Mouse (Mus musculus) cerebellum, postnatal 4 days (tissue): ENCODE results near the gene a.
"Not testable (repeated sequence)": the region's sequence is repeated elsewhere in the genome, so short reads cannot be mapped to it uniquely, and the experiment has no call there.

Experiments used
- DNase-seq, 2 experiments: peaks; one replicate each; pipeline ENCODE4 v3.0.0; 2022; ENCODE audit warnings: low spot score in 2 of 2, mixed read lengths in 1 of 2

a gene

DNA sequence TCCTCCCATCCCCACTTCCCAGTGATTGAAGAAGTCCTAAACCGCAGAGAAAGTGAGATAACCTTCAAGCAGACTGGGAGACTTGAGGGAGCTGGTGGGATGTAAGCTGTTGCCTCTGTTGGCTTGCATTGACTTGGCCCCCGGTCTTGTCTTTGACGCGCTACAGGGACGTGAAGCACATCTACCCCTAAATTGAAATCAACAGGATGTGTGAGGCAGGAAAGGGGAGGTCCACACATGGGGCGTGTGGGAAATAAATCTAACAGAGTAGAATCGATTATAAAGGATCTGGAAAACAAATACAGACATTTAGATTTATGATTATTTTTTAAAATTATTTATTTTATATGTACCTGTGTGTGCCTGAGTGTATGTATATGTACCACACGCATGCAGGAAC, 200.2 kb downstream of the a start:
- DNase-seq = no peak

DNA sequence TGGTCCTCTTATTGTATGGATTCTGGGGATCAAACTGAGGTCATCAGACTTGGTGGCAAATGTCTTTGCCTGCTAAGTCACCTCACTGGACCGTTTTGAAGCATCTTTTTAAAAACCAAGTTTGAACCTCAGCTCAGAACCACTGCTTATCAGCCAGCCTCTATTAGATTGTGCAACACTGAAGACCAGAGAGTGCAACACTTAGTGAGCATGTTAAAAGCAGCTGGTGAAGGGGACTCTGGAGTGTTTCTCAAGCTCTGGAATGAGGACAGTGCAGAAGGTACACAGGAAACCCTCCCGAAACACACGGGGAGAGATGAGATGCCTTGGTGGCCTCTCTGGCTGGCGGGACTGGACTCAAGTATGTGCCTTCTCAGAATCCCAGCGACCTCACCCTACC, 200.9 kb downstream of the a start:
- no peak for DNase-seq

DNA sequence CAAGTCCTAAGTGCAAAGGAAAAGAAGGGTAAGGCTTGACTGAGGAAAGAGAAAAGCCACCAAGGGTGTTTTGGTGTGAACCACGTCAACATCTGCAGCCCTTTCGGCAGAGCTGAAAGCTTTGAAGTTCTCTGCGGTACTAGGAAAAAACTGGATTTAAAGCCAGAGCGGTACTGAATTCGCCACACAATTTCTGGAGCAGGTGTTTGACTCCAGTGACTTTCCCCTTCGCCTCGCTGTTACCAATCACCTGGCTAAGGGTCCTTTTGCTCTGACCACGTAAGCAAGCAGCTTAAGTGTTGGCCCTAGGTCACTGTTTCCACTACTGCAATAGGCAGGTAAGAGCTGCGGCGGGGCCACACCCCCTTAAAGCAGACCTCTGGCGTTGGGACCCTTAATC, 214.3 kb downstream of the a start:
- no peak for DNase-seq

DNA sequence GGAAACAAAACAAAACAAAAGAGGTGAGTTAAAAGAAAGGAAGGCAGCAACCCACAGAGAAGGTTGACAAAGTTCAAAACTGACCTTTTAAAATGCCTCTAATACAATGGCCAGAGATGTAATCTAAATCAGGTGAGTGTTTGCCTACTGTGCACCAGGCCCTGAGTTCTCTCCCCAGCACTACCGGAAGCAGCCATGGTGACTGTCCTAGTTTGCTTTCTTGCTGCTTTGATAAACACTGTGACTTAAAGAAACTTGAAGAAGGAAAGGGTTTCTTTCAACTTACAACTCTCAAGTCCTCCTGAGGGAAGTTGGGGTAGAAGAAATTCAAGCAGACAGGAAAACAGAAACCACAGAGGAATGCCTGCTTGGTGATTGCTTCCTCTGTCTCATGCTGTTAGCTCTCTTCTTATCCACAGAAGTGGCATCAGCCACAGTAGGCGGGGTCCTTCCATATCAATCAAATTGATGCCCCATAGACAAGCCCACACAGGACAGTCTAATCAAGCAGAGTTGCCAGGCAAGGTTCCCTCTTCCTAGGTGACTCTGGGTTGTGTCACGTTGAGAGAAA, 220.0 kb downstream of the a start:
- DNase-seq = no peak

DNA sequence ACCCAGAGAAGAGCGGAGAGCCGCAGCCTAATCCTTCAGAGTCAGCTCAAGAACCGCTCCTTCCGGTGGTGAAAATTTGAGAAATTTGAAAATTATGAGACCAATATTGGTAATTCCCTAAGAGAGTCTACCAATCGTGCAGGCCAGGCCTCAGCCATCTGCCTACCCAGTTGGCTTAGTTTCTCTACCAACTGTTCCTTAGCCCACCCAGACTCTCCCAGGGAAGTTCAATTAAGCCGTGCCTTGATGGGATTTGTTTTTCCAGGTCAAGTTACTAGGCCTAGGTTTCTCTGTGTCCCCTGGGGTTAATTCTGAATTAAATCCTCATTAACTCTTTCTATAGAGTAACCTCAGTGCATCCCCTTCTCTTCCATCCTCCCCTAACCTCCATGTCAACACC, 221.8 kb downstream of the a start:
- DNase-seq = no peak

DNA sequence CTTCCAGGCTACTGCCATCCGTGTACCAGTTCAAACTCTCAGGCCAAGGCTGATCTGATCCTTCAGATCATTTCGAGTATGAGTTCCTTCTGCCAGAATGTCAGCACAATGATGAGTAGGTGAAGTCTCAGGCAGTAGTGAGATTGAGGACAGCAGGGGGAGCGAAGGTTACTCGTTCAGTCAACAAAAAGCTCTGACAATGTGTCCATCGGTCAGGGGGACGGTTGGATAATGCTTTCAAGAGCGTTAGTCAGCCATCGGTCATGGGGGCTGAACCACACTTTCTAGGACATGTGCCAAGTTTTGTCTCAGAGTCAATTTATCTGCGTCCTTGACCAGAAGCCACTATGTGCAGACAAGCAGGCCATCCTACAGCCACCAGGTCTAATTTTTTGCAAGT, 225.5 kb downstream of the a start:
- DNase-seq = not testable (repeated sequence)

DNA sequence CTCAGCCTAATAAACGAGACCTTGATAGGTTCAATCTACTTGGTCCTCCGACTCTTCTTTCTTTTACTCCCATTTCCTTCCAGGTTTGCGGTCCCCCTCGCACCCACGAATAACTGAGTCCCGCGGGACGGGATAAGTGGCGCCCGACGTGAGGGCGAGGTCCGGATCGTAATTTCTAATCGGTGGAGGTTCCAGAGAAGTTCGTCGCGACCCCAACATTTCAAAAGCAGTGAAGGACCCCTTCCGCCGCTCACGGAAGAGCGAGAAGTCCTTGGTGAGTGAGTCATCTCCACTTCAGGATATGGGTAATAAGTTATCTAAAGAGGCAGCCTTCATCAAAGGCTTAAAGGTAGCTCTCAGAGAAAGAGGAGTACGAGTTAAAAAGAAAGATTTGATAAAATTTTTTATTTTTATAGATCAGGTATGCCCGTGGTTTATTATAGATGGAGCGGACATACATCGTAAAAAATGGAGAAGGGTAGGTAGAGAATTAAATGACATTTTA, 227.1 kb downstream of the a start, which contains the start of gene Gm14226:
Gene Gm14226, plus strand, starts transcription at position 16 of the 505 bp plus-strand sequence.
- DNase-seq = not testable (repeated sequence)

DNA sequence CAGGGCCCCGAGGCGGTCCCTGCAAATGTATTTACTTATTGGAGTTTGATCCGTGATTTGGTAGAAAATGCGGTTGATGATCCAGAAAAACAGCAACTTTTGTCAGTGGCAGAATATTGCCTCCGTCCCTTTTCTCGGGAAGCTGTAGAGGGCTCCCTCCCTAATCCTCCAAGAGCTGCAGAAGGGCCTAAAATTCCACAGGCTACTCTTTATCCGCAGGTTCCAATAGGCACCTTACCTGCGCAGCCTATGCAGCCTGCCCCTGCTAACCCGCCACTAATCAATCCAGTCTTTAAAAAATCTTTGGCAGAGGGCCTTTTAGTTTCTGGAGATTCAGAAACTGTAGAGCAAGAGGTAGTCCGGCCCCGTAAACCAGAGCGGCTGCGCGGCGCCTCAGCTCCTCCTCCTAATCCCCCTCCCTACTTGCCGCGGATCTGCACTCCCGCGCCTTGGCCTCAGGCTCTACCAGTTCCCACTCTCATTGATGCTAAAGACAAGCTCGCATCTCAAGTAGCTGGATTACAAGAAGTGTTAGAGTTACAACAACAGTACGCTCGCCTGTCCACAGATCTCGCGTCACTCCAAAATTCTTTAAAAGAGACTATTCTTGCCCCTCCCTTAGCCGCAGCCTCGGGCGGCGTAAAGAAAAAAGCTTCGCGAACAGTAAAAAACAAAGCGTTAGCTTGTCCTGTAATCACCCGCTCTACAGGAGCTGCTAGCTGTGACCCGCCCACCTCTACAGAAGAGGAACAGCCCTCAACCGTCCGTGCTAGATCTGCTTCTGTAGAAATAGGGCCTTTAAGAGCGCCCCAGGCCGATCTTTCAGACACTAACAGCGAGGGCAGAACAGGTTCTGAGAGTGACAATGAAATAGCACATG, 227.8 kb downstream of the a start:
- peak in 1 of 2 experiments; percentile 63 for DNase-seq

DNA sequence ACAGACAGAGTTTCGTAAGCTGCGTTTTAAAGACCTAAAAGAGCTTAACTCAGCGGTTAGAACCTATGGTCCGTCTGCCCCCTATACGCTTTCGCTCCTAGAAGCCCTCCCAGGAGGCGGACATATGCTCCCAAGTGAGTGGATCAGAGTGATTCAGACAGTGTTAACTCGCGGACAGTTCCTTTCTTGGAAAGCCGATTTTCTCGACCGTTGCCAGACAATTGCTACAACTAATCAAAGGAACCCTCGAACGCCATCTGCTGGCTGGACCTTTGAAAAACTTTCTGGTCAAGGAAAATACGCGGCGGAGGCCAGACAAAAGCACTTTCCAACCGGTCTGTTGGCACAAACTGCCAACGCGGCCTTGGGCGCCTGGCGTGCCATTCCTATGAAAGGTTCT, 228.5 kb downstream of the a start:
- peak; percentile 89 to 93 for DNase-seq

DNA sequence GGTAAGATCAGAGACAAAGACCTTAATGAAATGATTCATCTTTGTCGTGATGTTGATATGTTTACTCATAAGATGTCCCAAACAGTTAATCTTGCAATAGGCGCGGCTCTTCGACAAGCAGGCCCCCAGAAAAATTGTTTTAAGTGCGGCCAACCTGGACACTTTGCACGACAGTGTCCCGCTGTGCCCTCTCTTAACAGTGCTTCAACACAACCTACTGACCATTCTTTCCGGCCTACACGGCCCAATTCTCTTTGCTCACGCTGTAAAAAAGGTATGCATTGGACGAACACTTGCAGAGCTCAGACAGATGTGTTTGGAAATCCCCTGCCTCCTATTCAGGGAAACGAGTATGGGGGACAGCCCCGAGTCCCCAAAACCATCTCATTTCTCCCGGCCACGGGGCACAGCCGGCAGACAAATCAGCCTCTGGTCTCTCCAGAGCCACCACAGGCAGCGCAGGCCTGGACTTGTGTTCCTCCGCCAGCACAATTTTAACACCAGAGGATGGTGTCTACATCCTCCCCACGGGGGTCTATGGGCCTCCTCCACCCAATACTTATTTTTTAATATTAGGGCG, 229.1 kb downstream of the a start:
- DNase-seq = not testable (repeated sequence)

DNA sequence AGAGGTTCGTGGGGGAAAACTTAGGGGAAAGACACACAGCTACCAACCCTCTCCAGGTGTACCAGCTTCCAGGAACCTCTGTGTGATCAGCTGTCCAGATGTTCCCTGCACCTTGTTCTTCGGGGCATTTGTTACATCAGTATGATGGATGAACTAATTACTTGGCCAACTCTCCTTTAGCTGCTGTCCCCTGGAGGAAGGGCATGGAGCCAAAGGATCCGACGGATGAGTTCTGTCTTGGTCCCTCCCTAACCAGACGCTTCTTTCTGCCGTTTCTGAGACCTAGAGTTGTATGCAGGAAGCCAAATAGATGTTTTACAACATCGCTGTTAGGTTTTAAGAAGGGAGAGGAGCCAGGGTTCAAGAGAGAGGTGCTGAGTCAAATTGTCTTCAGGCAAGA, 239.6 kb downstream of the a start:
- DNase-seq = peak in 1 of 2 experiments; percentile 18

DNA sequence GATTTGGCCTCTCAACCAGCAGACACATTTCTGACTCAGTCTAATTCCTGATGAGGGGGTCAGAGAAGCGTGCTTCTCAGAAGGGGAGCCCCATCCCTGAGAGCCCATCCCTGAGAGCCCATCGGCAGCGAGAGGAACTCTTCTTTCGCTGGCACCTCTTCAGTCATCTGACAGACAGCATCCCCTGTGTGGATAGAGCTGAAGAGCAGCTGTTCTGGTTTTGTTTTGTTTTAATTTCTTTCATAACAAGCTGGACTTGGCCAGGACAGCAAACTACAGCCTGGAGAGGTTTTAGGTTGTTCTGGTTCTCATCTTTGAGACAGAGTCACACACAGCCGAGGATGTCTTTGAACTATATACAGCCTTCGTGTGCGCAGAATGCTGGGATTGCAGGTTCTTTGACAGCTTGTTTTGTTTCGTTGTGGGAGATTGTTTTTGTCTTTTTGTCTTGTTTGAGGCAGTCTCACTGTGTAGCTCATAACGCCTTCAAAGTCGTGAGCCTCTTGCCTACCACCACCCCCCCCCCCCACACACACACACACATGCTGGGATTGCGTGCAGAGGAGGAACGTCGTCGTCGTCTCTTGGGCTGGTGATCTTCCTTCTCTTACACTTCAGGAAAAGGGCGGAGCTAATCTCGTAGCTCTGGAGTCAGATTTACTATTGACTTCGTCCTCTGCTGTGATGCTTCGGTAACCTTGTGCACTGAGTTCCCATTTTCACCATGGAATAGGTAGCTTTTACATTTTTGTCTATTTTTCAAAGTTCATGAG, 241.9 kb downstream of the a start:
- DNase-seq = no peak

DNA sequence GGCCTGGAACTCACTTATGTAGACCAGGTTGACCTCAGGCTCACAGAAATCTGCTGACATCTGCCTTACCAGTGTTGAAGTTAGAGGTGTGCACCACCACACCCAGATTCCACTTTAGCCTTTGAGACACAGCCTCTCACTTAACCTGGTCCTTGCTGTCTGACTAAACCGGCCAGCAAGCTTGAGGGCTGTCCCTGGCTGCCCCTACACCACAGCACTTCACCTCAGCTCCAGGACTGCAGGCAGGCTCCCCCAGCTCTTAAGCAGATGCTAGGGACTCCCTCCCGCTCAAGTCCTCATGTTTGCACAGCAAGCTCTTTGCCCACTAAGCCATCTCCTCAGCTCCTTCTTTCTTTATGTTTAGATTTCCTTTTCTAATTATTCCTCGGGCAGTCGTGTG, 248.8 kb downstream of the a start:
- DNase-seq = no peak

DNA sequence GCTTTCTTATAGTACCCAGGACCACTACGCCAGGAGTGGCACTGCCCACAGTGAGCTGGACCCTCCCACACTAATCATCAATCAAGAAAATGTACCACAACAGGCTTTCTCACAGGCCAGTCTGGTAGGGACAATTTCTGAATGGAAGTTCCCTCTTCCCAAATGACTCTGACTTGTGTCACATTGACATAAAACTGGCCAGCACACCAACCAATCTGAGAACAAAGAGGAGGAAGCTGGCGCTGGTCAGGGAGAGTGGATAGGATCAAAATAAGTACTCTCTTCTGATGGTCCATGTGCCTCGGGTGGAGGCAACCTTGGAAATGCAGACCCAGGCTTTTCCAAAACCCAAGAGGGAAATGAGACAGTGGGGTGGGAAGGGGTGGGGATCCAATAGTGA, 253.3 kb downstream of the a start:
- no peak for DNase-seq

DNA sequence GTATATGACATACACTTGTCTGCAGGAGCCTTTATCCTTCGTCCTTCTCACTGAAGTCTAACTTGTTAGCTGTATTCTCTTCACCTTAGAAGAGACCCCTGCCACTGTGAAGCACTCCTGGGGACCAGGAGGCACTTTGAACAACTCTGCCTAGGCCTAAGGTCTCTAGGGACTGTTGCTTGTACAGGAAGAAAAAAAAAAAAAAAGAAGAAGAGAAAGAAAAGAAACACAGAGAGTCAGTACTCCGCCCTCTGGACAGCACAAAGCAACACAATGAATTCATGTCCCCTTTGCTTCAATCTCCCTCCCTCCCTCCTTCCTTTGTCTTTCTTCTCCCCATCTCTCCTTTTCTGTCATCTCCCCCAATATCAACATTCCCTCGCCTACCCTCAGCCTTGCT, 253.9 kb downstream of the a start:
- no peak for DNase-seq

DNA sequence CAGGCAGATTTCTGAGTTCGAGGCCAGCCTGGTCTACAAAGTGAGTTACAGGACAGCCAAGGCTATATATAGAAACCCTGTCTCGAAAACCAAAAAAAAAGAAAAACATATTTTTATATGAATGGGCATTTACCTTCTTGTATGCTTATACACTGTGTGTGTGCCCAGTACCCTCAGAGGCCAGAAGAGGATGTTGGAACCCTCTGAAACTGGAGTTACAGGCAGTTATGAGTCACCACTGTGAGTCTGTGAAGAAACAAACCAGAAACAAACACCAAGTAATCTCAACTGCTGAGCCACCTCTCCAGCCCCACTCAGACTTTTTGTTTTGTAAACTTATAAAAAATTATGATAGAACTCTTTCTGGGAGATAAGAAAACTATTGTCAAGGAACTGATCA, 255.6 kb downstream of the a start:
- no peak for DNase-seq

DNA sequence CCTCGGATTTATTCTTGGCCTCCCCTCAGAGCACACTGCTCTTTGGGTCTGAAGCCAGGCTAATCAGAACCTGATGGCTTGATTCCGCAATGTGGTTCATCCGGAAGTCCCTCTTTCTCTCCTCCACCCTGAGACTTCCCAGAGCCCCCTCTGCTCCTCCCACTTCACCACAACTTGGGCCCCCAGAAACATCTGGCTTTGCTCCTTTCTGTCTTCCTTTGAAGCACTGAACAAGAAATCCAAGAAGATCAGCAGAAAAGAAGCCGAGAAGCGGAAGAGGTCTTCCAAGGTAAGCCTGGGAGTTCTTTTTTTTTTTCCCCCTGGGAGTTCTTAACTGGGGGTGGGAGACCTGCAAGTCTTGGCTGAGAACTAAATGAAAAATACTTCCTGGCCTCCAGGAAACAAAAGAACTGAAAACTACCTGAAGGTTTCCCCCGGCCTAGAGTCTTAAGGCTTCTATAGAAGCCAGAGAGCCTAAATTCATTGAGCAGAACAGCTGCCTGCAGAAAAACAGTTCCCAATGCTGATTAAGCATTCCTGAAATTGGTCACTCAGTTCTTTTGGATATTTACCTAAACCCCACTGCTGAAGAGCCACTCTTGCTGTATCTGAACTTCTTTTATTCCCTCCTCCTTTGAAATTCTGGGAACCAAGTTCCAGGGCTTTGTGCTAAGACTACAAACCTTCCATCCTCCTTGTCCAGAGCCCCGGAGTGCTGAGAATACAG, 256.4 kb downstream of the a start:
- DNase-seq = no peak

DNA sequence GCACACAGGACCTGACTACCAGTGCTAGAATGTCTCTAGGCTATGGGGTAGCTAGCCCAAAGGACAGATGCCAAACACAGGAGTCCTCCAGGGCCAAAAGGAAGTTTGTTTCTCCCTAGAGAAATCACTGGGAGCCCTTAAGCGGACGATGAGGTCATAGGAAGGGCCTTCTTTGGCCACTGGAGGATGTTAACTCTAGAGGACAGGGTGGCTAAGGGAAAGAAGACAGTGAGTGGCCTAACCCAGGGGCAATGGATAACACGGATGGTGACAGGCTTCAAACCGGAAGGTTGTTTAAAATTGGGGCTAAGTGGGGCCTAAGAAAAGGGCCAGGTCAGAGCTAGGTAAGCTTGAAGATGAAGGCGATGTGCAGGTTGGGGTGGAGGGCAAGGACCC, 258.9 kb downstream of the a start:
- DNase-seq = no peak

DNA sequence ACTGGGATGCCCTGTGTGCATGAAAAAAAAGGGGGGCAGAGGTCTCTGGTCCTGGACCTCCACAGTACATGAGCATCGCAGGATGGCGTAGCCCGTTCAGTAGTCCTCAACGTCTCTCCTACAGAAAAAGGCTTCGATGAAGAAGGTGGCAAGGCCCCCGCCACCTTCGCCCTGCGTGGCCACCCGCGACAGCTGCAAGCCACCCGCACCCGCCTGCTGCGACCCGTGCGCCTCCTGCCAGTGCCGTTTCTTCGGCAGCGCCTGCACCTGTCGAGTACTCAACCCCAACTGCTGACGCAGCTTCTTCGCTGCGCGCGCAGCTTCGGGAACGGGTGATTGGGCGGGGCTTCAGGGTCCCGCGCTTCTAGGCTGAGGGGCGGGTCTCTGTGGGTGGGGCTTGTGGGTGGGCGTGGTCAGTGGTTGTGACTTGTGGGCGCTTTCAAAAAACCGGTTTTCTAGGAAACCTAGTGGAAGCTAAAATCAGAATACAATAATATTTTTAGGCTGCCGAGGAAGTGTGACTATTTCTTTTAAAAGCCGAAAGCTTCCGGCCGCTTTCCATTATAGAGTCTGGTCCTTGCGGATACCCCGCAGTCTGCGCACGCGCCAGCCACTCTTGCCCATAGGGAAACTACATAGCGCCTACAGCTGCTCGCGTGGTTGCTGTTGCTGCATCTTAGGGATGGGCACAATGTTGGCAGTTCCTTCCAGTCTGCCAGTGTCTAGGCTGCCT, 259.5 kb downstream of the a start:
- DNase-seq = peak; percentile 91 to 97

DNA sequence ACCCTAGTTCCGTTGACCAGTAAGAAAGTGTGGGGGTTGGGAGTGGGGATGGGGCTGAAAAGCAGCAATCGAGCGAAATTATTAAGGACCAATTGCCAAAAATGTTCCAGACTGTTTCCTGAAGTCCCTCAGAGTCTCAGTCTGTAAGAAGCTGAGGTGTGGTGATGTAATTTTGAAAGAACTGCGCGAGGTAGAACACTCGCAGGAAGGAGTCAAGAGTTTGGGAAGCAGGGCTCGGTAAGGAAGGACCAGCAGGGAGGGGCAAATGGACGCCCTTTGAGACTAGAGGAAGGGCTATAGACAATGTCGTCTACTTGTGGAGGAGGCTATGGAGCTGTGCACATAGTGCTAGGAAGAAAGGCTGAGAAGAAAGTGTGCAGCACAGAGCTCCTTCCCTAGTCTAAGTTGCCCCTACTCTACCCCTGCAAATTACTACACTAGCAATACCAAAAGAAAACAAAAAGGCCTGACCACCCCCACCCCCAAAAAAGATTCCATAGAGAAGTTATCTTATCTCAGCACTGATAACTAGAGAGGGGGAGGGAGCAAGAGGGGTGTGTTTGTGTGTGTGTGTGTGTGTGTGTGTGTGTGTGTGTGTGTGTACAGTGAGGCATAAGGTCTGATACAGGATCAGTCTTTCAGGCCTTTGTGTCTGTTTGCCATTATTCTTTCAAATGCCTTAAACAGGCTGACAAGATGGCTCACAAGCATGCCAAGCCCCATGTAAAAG, 260.6 kb downstream of the a start:
- DNase-seq = no peak
